Mouse (Mus musculus) A20 (cell line): ENCODE data around the gene Galnt10.

Experiments used
- DNase-seq: peaks from one replicate; pipeline ENCODE4 v3.0.0-alpha.2; 2011; ENCODE audit warnings: low read depth, low spot score

Galnt10 gene

GRCm38 (mm10) chr11:57725926-57726325, 80.7 kb downstream of the Galnt10 start:
- DNase-seq: no peak

DNA sequence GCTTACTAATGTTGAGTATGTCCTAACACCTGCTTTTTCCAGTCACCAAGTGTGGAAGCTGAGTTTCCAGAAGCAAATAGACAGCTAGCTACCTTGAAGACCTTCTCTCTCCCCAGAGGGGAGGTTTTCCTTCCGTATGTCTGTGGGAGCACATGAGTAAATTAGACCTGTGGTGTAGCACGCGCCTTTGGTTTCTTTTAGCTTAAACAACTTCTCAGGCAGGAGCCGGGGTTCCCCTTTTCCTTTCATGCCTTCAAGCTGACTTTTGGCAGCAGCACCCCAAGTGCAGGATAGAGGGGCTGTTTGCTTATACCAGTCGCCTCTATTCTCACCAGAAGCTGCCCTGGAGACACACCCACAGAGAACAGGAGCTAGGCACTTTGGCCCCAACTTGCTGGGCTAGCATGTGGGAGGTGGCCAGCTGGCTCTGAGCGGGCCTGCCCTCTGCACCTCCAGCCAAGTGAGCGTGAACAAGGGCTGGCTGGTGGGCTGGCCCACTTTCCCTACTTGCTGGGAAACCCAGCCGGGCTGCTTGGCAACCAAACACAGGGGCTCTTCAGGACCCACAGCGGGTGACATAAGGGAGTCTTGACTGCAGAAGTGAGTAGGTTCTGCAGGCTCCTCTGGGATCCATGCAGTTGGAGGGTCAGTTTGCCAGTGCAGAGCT, 82.2 kb downstream of the Galnt10 start:
- no peak for DNase-seq

GRCm38 (mm10) chr11:57732410-57733281, 87.4 kb downstream of the Galnt10 start:
- DNase-seq: no peak

DNA sequence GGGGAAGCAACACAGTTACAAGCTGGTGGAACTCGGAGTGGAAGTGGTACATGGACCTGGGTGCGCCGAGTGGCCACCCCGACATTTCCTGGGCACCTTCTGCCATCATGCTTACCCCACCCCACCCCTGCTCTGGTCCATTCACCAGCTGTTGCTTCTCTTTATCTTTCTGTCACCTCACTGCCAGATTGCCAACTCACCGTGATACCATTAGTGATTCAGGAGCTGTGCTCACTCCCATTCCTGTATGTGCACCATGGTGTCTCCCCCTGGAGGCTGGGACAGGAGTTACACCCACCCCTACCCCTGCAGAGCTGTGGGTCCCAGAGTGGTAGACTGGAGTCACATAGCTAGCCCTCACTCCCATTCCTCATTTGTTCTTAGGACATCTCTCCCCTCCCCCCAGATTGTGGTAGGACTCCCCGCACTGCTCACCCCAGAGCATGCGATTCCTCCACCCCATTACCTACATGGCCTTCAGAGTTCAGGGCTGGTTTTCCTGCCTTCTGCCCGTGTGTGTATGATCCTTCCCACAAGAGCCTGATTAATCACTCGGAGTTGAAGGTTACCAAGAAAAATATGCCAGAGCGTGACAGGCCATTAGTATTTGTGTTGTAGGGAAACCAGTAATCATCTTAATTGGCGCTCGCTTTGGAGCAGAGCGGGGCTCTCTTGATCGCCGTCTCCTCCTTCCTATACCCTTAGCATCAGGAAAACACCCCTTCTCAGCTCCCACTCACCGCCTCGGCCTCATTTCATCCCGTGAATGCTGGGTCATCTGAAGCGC, 102.2 kb downstream of the Galnt10 start:
- peak; percentile 39 for DNase-seq

DNA sequence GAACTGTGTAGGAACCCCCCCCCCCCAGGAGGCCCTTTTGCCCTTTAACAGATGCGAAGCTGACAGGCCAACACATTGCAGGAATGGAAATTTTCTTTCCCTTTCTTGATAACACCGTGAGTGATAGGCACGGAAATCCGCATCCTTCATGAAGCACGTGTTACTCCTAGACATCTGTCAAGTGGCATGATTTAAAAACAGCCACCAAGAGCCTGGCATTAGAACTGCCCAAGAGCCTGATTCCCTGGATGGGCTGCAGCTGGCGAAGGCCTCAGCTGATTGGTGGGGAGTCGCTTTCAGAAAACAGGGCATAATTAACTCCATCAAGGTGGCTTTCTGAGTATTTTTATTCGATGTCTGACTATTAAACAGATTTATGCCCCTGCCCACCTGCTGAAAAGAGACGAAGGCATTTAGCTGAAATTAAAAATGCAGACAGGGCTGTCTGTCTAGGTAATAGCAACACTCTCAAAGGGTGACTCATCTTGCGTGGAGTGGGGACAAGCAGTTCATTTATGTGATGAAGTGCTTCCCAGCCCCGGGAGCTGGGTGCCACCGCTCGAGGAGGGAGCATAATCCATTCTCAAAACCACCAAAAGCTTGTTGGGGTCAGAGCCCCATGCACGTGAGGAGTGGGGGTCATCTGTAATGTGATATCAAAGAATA, 108.4 kb downstream of the Galnt10 start:
- DNase-seq: no peak

DNA sequence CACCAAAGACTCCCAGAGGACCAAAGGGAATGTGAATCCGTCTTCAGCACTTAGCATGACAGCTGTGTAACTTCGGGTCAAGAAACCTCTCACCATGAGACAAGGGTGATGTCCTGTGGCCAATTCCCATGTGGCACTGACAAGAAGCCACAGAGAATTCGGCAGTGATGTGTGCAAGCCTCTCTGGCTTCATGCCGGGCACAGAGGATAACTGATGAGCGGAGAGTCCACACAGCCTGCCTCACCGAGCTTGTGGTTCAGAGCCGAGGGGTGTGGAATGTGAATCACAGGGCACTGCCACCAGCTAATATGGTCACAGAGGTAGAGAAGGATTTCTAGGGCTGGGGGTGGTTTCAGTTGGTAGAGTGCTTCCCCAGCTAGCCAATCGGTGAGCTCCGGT, 113.4 kb downstream of the Galnt10 start:
- no peak for DNase-seq

DNA sequence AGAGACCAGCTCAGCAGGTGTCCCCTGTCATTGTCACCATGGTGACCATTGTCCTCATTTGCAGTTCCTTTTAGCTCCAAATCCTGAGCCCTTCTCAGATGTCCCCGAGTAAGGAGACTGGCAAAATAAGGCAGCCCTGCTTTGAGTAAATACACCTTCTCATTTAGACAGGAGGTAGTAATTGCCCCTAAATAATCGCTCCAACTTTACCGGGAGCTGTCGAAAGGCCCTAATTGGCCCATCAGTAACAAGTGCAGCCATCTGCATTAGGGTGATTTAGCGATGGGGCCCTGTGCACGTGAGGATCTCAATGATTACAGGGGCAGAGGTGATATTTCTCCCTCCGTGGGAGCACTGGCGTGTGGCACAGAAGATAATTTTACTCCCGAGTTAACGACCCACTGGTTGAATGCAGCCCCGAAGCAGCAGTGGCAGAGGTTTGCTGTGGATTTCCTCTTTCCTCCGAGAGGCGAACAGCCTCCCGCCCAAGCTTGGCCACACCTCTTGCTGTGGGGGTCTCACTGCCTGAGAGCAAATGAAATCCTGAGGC, 115.3 kb downstream of the Galnt10 start:
- no peak for DNase-seq

GRCm38 (mm10) chr11:57761347-57761746, 116.1 kb downstream of the Galnt10 start:
- DNase-seq: no peak

GRCm38 (mm10) chr11:57764124-57764523, 118.9 kb downstream of the Galnt10 start:
- peak; percentile 57 for DNase-seq

- DNase-seq: no peak
Observed at GRCm38 (mm10) chr11:57766617-57767016, 121.4 kb downstream of the Galnt10 start.

- no peak for DNase-seq
Observed at GRCm38 (mm10) chr11:57767171-57767570, 121.9 kb downstream of the Galnt10 start.

GRCm38 (mm10) chr11:57770776-57771175, 125.5 kb downstream of the Galnt10 start:
- no peak for DNase-seq

DNA sequence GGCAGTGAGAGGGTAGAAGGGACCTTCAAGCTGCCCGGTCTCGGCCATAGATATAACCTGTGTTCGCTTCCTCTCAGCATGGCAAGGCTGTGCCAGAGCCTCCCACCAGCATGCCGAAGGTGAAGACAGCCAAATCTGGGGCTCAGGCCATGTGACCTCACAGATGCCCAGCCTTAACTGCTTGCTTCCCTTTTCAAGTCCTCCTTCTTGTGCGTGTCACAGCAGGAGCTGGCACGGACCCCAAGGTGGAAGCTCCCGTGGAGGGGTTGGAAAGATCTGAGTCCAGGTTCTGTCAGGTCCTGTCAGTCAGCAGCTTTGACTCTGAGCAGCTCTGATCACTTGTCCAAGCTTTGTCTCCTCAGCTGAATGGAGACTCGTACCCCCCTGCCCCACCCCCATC, 126.4 kb downstream of the Galnt10 start:
- DNase-seq: no peak

- no peak for DNase-seq
Observed at GRCm38 (mm10) chr11:57773479-57773878, 128.2 kb downstream of the Galnt10 start.

- no peak for DNase-seq
Observed at GRCm38 (mm10) chr11:57773936-57774335, 128.7 kb downstream of the Galnt10 start.

DNA sequence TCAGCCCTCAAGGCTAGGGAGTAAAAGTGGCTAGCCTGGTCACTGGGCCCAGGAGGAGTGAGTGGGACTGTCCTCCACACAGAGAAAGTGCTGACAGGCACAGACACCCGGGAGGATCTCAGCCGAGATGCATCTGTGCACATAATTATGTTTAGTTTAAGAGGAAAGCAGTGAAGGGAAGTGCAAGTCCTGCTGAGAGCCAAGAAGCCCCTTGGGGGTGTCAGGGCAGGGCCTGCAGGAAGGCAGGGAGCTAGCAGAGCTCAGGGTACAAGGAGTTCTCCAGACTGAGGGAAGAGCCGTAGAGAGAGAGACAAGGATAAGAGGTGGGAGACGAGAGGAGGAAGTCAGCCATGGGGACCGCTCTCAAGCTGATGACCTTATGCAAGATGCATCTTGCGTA, 130.6 kb downstream of the Galnt10 start:
- DNase-seq: no peak

GRCm38 (mm10) chr11:57776546-57776945, 131.3 kb downstream of the Galnt10 start:
- no peak for DNase-seq

- DNase-seq: peak; percentile 63
Observed at GRCm38 (mm10) chr11:57778349-57778748, 133.1 kb downstream of the Galnt10 start.

DNA sequence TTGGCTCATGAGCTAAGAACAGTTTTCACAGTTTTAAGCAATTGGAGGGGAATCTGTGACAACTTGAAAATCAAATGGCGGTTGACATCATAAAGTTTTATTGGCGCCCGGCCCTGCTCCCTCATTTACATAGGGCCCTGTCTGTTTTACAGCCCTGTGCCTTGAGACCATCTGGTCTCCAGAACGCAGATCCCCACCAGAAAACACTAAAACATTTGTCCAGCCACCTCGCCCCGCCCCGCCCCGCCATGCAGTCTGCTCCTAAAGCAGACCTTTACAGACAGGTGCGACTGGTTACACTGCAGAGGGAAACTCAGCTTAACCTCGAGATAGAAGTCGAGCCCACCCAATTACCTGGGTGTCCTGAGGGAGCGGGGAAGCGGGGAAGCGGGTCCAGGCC, 134.6 kb downstream of the Galnt10 start:
- DNase-seq: no peak

GRCm38 (mm10) chr11:57786616-57787418, 141.6 kb downstream of the Galnt10 start:
- DNase-seq: no peak
